Mouse (Mus musculus) gastrocnemius, postnatal 10 days (tissue): ENCODE data around the gene Uba1y. TPM values are rescaled to one million over a fixed set of nuclear protein-coding genes. Genes with fewer than 3 reads are reported as not detected.
"Not testable (repeated sequence)": the region's sequence is repeated elsewhere in the genome, so short reads cannot be mapped to it uniquely, and the experiment has no call there.

Source experiments
- DNase-seq: peaks from one replicate; pipeline ENCODE4 v3.0.0; 2021; ENCODE audit warnings: mixed read lengths
- long read RNA-seq, 2 experiments: library from polyadenylated mRNA; stranded (forward); transcript quantifications; one replicate each; pipeline ENCODE4 v2.0.0; 2021
- total RNA-seq, 2 experiments: library from RNA; stranded (reverse); gene quantifications; 2 replicates each; pipeline ENCODE4 v1.2.3; 2021

Uba1y gene
- not detected for total RNA-seq
- long read RNA-seq, experiment 1: 0 reads
- long read RNA-seq, experiment 2: 0 reads

DNA sequence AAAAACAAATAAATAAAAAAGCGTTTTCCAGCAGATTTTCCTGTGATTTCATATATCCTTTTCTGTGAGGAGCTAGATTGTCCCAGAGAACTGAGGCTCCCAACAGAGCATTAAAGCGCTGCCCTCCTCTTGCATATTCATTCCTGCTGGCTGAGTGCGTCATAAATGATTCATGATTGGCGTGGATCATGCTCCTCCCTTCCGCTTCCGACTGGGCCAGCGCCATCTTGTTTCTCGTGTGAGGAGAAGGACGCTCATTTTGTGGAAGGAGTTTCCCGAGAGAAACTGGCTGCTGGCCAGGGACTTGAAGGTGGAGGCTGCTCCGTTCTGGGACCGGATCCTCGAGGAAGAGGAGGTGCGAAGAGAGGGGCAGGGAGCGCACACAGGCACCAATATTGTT, at the start of gene Uba1y:
Gene Uba1y (plus strand): TSS at position 254 of the 400 bp plus-strand sequence.
- DNase-seq: no peak

DNA sequence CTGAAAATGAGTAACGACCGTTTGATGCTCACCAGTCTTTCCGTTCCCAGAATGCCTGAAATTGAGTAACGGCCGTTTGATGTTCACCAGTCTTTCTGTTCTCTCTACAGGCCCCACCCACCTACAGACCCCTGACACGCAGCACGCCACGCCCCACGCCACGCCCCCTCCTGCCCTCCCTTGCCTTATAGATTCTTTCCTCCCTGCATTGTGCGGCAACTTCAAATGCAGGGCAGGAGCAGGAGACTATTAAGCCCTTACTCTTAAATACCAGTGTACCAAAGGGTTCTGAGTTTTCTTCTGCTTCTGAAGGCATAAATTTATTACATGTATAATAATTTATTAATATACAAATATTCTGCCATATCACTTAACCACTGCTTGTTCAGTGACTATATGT, 21.1 kb upstream of the Uba1y start, which contains the start of gene Zfy1:
Gene Zfy1 (minus strand): TSS at position 101 of the 400 bp plus-strand sequence.
- DNase-seq: not testable (repeated sequence)

DNA sequence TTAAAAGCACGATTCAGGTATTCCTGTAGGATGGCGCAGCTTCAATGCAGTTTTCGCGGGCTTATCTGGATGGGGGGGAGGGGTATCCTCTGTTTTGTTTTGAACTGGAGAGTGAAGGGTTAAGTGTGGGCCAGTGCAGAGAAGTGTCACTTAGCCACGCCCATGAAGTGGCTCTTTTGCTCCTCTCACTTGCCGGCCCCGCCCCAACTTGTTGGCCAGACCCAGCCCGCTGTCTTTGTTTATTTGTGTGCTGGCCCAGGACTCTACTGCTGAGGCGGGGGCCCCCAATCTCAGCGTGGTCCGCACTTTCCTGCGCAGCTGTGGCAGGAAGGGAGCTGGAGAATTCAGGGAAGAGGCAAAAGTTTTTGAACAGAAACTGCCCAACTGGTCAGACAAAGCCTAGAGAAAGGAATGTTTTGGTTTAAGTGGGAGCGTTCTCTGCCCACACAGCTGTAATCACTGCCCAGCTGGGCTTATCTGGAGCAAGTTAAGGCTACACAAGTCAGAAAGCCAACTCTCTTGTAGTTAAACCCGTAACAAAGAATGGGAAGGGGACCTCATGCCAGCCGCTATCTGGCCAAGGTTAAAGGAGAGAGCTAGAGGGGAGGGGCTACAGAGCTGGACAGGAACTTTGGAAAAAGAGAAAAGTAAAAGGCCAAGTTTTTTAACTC, 9.3 kb upstream of the Uba1y start:
- DNase-seq: peak; percentile 9

DNA sequence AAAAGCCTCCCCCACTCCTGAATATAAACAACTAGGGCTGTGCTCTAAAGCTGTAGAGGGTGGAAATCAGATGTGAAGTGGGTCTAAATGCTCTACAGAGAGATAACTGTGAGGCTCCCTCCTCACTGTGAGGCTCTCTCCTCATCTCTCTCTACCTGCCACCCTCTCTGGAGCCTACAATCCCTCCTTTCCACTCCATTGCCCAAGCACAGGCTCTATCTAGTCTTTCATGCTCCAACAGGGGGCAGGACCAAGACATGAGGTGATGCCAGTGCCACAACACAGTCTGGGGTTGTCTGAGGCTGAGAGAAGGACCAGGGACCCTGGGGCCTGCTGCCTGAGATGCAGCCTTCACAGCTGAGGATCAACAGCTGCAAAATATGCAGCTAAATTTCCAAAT, 54.0 kb downstream of the Uba1y start:
- DNase-seq: no peak

DNA sequence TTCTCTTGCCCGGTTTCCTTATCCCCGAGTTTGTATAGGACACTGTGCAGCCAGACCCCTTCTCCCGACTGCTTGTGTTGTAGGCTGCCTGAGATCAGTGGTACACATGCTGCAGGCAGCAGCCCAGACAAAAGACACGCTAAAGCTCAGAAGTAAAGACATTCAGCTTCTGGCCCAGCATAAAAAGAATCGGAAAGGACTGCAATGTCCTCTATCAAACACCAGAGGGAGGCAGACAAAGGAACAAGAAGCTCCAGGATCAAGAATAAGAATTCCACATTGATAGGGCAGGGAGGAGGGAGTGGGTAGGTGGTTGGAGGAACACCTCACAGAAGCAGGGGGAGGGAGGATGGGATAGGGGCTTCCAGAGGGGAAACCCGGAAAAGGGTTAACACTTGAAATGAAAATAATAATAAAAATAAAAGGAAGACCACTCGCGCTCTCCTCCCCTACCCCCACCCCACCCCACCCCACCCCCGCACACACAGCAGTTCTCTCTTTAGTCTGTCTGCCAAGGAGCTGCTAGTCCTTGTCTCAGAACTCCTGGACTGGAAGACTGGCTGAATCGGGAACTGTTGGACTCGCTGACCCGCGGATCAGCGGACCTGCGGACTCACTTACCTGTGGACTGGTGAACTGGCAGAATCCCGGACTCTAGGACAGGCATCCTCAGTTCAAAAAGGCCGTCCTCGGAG, 54.6 kb downstream of the Uba1y start:
- DNase-seq: no peak

Other genes with a start within 250 kb of the Uba1y start
- gene Zfy1, start 21.2 kb upstream of the Uba1y start, total RNA-seq: not detected
- gene Kdm5d, start 79.1 kb downstream of the Uba1y start, total RNA-seq: 10 to 100 TPM in 1 of 2 experiments, not detected in 1; 10.6 TPM
- 10 to 100 TPM in 1 of 2 experiments, not detected in 1; 49.8 TPM for gene Eif2s3y, start 191.9 kb downstream of the Uba1y start, total RNA-seq